Mouse (Mus musculus) gastrocnemius, adult 18-20 months (tissue): ENCODE data around the gene Olfr798. TPM values are rescaled to one million over a fixed set of nuclear protein-coding genes. Genes with fewer than 3 reads are reported as not detected.

Experiments used
- DNase-seq: peaks from one replicate; pipeline ENCODE4 v3.0.0; 2021; ENCODE audit warnings: low spot score
- long read RNA-seq, 2 experiments: library from polyadenylated mRNA; stranded (forward); transcript quantifications; one replicate each; pipeline ENCODE4 v2.0.0; 2021
- microRNA-seq: library from miRNA; unstranded; fragments of <30 nt; microRNA quantifications from one replicate; pipeline ENCODE4 v1.2.0, GENCODE M21; 2021
- total RNA-seq, 2 experiments: library from RNA; stranded (reverse); gene quantifications; 2 replicates each; pipeline ENCODE4 v1.2.3; 2021

Olfr798 gene
- not detected for total RNA-seq
- long read RNA-seq, experiment 1, result 0 reads
- long read RNA-seq, experiment 2, result 0 reads

DNA sequence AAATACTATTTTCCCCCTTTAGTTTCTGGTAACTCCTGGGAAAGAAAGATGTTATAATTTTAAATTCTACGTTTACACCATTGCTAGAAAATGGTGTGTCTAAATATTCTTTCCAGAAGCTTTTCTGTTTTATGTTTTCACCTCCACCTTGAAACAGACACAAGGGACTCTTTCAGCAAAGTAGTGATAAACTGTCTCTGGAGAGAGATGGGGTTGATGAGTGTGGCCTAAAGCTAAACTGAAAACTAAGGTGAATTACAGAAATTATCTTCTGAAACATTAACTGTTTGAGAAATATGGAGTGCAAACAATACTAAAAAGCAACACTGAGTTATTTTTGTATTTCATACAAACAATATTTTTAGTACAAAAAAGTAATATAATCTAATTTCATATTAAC lies at the start of gene Olfr798:
TSS of gene Olfr798 (minus strand) at position 101 of the 400 bp plus-strand sequence.
- DNase-seq, result no peak

DNA sequence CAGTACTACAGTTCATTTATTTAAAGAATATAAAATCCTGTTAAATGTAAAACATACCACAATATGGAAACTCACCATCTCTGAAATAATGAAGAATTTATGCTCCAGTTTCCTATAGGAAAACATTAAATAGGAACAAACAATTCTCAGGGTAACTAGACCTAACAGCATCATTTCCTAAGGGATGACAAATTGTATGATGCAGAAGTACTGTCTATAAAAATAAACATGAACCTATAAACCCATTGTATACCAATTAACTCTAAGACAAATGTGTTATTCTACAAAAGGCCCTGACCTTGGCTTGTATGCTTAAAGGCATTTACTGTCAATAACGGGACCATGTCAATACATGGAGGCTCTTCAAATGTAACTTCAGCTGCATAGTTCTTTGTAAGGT lies 46.0 kb upstream of the Olfr798 start, which contains the start of gene Olfr801:
TSS of gene Olfr801 (minus strand) at position 101 of the 400 bp plus-strand sequence.
- DNase-seq, result no peak

DNA sequence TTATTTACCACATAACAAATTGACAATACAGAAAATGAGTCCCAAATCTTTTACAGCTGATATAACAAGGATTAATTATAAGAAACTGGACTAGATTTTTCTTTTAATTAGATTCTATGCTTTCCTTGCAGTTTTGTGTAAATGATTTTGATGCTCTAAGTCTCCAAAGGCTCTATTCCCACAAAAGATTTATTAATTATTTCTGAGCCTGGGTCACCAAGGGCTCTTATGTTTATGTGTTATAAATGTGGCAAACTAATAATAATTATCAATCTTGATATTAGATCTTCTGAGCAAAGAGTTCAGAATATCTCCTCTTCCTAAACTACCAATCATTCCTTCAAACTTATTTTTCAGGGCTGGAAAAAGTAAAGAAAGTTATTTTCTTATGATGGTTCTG lies 29.7 kb upstream of the Olfr798 start, which contains the start of gene Olfr800:
TSS of gene Olfr800 (plus strand) at position 301 of the 400 bp plus-strand sequence.
- no peak for DNase-seq

DNA sequence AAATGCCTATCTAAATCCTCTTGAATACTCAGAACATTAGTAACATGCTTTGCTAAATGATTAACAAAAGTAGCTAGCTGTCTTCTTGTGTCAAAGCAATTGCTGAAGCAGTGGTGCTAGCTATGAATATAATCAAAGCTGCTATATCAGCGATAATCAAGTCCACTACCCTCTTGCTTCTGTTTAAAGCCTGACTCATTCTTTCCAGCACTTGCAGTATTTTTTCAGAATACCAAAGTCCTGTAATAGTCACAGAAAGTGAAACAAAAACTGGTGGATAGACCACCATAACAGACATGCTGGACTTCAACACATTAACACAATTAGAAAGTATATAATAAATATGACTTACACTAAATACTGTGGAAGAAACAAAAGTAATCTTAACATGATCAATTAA lies 24.0 kb upstream of the Olfr798 start:
- no peak for DNase-seq

DNA sequence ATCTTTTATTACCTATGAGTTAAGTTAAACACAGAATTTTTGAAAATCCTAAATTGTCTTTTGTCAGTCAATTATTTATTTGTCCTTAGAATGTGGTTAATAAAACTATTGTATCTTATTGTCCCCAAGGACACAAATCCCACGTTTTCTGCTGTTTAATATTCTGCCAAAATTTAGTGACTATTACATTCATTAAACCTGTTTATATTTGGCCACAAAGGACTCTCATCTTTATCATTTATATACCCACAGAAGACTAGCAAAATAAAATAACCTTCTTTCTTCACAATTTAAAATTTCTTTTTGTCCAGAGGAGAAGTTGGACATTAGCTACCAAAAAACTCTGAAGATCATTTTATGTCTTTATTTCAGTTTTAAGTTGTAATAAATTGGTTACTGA lies 9.4 kb upstream of the Olfr798 start, which contains the start of gene Olfr799:
TSS of gene Olfr799 (plus strand) at position 301 of the 400 bp plus-strand sequence.
- DNase-seq, result no peak

DNA sequence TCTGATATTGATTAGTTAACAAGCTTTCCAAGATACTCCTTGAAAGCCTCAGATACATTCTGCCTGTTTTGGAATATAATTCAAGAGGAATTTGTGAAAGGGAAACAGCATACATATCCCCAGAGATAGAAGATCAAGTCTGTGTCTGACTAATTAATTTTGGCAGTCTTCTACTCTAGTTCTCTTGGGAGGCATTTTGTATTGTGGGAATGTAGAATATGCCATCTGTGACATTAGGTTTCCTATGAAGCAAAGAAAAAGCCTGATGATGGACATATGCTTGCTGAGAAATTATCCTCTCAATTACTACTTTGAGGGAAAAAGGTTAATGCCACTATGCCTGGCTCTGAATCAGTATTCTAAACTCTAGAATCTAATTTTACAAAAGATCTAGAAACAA lies 4.5 kb downstream of the Olfr798 start:
- DNase-seq, result no peak

DNA sequence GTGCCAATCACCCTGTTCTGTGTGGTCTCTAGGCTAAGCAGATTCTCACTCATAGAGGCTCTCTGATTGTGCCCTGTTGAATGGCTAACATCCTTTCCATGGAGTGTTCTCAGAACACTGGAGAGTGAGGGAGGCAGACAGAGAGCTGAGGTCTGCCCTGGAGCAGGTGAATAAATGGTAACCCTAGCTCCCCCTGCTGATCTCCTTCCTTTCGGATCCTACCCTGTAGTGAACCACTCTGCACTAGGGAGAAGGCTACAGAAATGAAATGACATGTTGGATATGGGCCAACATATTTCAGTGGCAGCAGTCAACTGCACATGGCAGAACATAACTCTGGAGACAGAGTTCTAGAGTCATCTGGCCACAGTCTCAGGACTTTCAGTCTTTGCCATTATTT lies 6.0 kb downstream of the Olfr798 start:
- no peak for DNase-seq

DNA sequence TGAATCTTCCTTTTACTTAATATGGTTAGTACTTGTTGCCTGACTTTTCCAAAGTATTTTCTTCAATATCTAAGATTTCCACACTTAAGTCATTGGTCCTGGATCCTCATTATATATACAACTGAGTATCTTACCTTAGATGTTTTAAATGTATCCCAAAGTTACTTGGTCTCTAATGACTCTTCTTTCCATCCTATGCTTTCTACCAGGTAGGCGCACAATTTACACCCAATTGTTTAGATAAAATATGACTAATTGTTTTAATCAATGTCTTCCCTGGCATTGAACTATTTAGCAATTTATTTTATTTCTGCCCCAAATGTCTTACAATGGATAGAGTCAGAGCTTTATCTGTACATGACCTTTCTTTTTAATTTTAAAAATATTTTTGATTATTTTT lies 15.3 kb downstream of the Olfr798 start, which contains the start of gene Olfr796:
TSS of gene Olfr796 (minus strand) at position 101 of the 400 bp plus-strand sequence.
- no peak for DNase-seq

DNA sequence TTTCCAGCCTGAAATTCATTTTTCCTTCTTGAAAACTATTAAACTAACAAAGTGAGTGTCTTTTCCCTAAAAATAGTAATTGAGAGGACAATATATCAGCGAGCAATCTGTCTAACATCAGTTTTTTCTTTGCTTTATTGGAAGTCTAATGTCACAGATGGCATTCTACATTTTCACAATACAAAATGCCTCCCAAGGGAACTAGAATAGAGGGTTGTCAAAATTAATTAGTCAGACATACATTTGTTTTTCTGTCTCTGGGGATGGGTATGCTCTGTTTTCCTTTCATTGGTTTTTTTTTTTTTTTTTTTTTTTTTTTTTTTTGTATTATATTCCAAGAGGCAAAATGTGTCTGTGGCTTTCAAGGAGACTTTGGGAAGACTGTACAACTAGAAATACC lies 50.7 kb downstream of the Olfr798 start:
- no peak for DNase-seq

Small RNAs within 50 kb of the gene (microRNA-seq; reads per million reads assigned to microRNA genes)
- gene Gm23252, result not detected

Other genes starting within 250 kb of the Olfr798 start
- gene Olfr784, start 243.9 kb downstream of the Olfr798 start, total RNA-seq, result not detected
- gene Olfr785, start 222.5 kb downstream of the Olfr798 start, total RNA-seq, result not detected
- gene Olfr786, start 200.6 kb downstream of the Olfr798 start, total RNA-seq, result not detected
- not detected for gene Olfr787, start 166.1 kb downstream of the Olfr798 start, total RNA-seq
- not detected for gene Olfr788, start 156.9 kb downstream of the Olfr798 start, total RNA-seq
- not detected for gene Olfr789, start 143.2 kb downstream of the Olfr798 start, total RNA-seq
- not detected for gene Olfr790, start 129.4 kb downstream of the Olfr798 start, total RNA-seq
- gene Olfr791, start 106.1 kb downstream of the Olfr798 start, total RNA-seq, result not detected
- not detected for gene Olfr792, start 88.8 kb downstream of the Olfr798 start, total RNA-seq
- gene Olfr794, start 60.3 kb downstream of the Olfr798 start, total RNA-seq, result not detected
- not detected for gene Olfr796, start 15.4 kb downstream of the Olfr798 start, total RNA-seq
- gene Olfr799, start 9.6 kb upstream of the Olfr798 start, total RNA-seq, result not detected
- gene Olfr800, start 29.8 kb upstream of the Olfr798 start, total RNA-seq, result not detected
- not detected for gene Olfr801, start 45.9 kb upstream of the Olfr798 start, total RNA-seq
- not detected for gene Olfr802, start 60.2 kb upstream of the Olfr798 start, total RNA-seq
- not detected for gene Olfr803, start 66.4 kb upstream of the Olfr798 start, total RNA-seq
- not detected for gene Olfr804, start 75.3 kb upstream of the Olfr798 start, total RNA-seq
- not detected for gene Olfr805, start 101.4 kb upstream of the Olfr798 start, total RNA-seq
- gene Olfr806, start 114.0 kb upstream of the Olfr798 start, total RNA-seq, result not detected
- gene Olfr807, start 129.9 kb upstream of the Olfr798 start, total RNA-seq, result not detected
- not detected for gene Olfr808, start 137.5 kb upstream of the Olfr798 start, total RNA-seq
- gene Olfr809, start 146.7 kb upstream of the Olfr798 start, total RNA-seq, result not detected
- not detected for gene Olfr810, start 167.0 kb upstream of the Olfr798 start, total RNA-seq
- not detected for gene Olfr811, start 176.5 kb upstream of the Olfr798 start, total RNA-seq
- gene Olfr812, start 218.2 kb upstream of the Olfr798 start, total RNA-seq, result not detected
- gene Olfr813, start 227.4 kb upstream of the Olfr798 start, total RNA-seq, result not detected